Mouse (Mus musculus): Measurements from ENCODE around the gene Ptprq. TPM values are rescaled to one million over a fixed set of nuclear protein-coding genes. Genes with fewer than 3 reads are reported as not detected.
A peak's percentile ranks its signal among the peaks of the same experiment; 100 is the strongest.

Ptprq gene
- polyA plus RNA-seq, 1 experiment from 2014 or later = 0.02 TPM

DNA sequence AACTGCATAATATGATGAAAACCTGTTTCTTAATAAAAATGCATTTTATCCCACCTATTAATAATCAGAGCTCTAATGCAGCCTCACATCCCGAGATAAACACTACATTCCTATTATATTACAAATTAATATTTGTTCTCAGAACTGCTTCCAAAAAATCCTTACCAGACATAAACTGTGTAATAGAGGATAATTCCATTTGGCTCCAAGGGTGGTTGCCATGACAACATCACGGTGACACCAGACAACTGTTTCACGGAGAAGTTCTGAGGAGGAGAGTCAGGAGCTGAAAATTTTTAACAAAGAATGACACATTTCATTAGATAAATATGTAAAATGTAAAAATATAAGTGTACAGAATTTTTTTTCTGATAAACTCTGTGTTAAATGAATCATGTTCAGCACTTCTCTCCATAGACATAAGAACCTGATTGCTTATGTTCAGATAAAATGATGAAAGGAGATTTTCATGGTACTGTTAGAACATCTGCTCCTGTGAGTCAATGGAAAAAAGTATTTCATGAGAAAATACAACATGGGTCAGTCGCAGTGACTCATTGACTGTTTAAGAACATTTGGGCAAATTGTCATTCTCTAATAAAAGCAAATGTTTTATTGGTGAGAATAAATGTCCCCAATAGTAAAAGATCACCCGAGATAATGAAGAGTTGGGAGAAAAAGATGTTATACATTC lies 57.3 kb downstream of the Ptprq start:
- Histone ChIP-seq H3K36me3 (ENCODE audit: control insufficient read depth, insufficient read depth, low read length) (no peaks in the 10 kb centered on the region), H3K4me1 (ENCODE audit: control insufficient read depth, insufficient read depth, low read length) (no peaks in the 10 kb centered on the region), H3K4me2 (ENCODE audit: low read depth, low read length) (no peak overlapping the region), H3K9me3 (ENCODE audit: control insufficient read depth, low read length) (no peaks in the 10 kb centered on the region), H3K27me3 (replicated peaks; ENCODE audit: control insufficient read depth, insufficient read depth, low read length) (no peaks in the 10 kb centered on the region), H3K4me3 (ENCODE audit: low read length) (no peak overlapping the region), H3K27ac (ENCODE audit: low read length) (no peak overlapping the region), H3K9ac (ENCODE audit: low read depth, low read length) (no peak overlapping the region)
- peak; percentile 65 for ATAC-seq
- WGBS = 41% methylated on average over 5 of the region's 5 CpGs

GRCm38 (mm10) chr10:107661970-107662369 lies 57.9 kb downstream of the Ptprq start:
- no peak overlapping the region for H3K9ac ChIP-seq (ENCODE audit: low read depth, low read length)
- no peak for ATAC-seq

GRCm38 (mm10) chr10:107659141-107659540 lies 60.7 kb downstream of the Ptprq start:
- Histone ChIP-seq H3K4me3 (ENCODE audit: low read length) (no peak overlapping the region), H3K36me3 (ENCODE audit: control insufficient read depth, insufficient read depth, low read length) (no peaks in the 10 kb centered on the region), H3K9ac (ENCODE audit: low read depth, low read length) (no peak overlapping the region), H3K4me2 (ENCODE audit: low read depth, low read length) (no peak overlapping the region), H3K27ac (ENCODE audit: low read length) (no peak overlapping the region), H3K9me3 (ENCODE audit: control insufficient read depth, low read length) (no peaks in the 10 kb centered on the region), H3K4me1 (ENCODE audit: control insufficient read depth, insufficient read depth, low read length) (no peaks in the 10 kb centered on the region), H3K27me3 (replicated peaks; ENCODE audit: control insufficient read depth, insufficient read depth, low read length) (no peaks in the 10 kb centered on the region)
- ATAC-seq = no peak
- 90% methylated on average over 2 of the region's 2 CpGs for WGBS

More at GRCm38 (mm10) chr10:107661970-107662369, 57.9 kb downstream of the Ptprq start:
- WGBS = 76% methylated on average over 3 of the region's 3 CpGs
- no peak overlapping the region for H3K4me3 ChIP-seq (ENCODE audit: low read length)
- no peak overlapping the region for H3K27ac ChIP-seq (ENCODE audit: low read length)
- no peaks in the 10 kb centered on the region for H3K36me3 ChIP-seq (ENCODE audit: control insufficient read depth, insufficient read depth, low read length)
- no peaks in the 10 kb centered on the region for H3K9me3 ChIP-seq (ENCODE audit: control insufficient read depth, low read length)
- H3K27me3 ChIP-seq (replicated peaks; ENCODE audit: control insufficient read depth, insufficient read depth, low read length) = no peaks in the 10 kb centered on the region
- no peaks in the 10 kb centered on the region for H3K4me1 ChIP-seq (ENCODE audit: control insufficient read depth, insufficient read depth, low read length)
- no peak overlapping the region for H3K4me2 ChIP-seq (ENCODE audit: low read depth, low read length)

DNA sequence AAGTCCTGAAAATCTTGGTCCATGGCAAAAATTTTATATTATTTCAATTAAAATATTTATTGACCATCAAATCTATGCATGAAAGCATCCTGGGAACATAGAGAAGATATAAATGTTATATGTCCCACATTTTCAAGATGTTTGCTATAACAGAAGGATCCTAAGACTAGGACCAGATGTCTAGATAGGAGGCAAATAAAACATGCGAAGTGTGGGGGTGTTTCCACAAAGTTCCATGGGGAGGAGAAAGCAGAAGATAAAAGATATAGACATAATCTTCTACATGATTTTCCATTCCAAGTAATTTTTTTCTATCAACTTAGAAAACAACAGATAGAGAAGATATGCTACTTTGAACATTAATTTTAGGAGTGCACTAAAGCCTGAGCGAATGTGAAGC lies 70.2 kb downstream of the Ptprq start:
- no peaks in the 10 kb centered on the region for H3K27me3 ChIP-seq (replicated peaks; ENCODE audit: control insufficient read depth, insufficient read depth, low read length)
- H3K36me3 ChIP-seq (ENCODE audit: control insufficient read depth, insufficient read depth, low read length) = no peaks in the 10 kb centered on the region
- no peak for ATAC-seq
- WGBS = 91% methylated on average over 2 of the region's 2 CpGs
- H3K4me3 ChIP-seq (ENCODE audit: low read length) = no peak overlapping the region
- no peak overlapping the region for H3K9ac ChIP-seq (ENCODE audit: low read depth, low read length)
- no peaks in the 10 kb centered on the region for H3K4me1 ChIP-seq (ENCODE audit: control insufficient read depth, insufficient read depth, low read length)
- H3K27ac ChIP-seq (ENCODE audit: low read length) = no peak overlapping the region
- H3K9me3 ChIP-seq (ENCODE audit: control insufficient read depth, low read length) = no peaks in the 10 kb centered on the region
- H3K4me2 ChIP-seq (ENCODE audit: low read depth, low read length) = no peak overlapping the region

DNA sequence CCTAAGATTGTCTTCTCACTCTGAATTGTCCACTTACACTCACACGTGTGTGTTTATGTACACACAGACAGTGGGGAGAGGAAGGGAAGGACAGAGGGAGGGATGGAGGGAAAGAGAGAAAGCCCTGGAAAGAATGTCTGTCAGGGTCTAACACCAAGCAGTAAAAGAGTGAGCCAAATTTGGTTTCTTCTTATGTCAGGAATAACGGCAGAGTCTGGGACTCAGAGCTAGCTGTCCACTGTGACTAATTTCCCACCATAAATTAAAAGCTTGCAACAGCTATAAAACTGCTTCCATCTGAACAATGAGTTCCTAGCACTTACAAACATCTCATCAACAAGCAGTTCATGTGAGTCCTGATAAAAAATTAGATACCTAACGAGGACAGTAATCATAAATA lies 91.7 kb downstream of the Ptprq start:
- Histone ChIP-seq H3K4me2 (ENCODE audit: low read depth, low read length) (no peak overlapping the region), H3K4me3 (ENCODE audit: low read length) (no peak overlapping the region), H3K27me3 (replicated peaks; ENCODE audit: control insufficient read depth, insufficient read depth, low read length) (no peaks in the 10 kb centered on the region), H3K4me1 (ENCODE audit: control insufficient read depth, insufficient read depth, low read length) (no peaks in the 10 kb centered on the region), H3K9me3 (ENCODE audit: control insufficient read depth, low read length) (no peaks in the 10 kb centered on the region), H3K27ac (ENCODE audit: low read length) (no peak overlapping the region), H3K36me3 (ENCODE audit: control insufficient read depth, insufficient read depth, low read length) (no peaks in the 10 kb centered on the region), H3K9ac (ENCODE audit: low read depth, low read length) (no peak overlapping the region)
- no peak for ATAC-seq
- WGBS = 57% methylated on average over 3 of the region's 3 CpGs

- H3K36me3 ChIP-seq (ENCODE audit: control insufficient read depth, insufficient read depth, low read length) = no peaks in the 10 kb centered on the region
- H3K4me3 ChIP-seq (ENCODE audit: low read length) = no peak overlapping the region
- WGBS = 47% methylated on average over 1 of the region's 1 CpGs
- no peaks in the 10 kb centered on the region for H3K9me3 ChIP-seq (ENCODE audit: control insufficient read depth, low read length)
- H3K27ac ChIP-seq (ENCODE audit: low read length) = no peak overlapping the region
- no peak overlapping the region for H3K4me2 ChIP-seq (ENCODE audit: low read depth, low read length)
- ATAC-seq = no peak
- no peak overlapping the region for H3K9ac ChIP-seq (ENCODE audit: low read depth, low read length)
- H3K4me1 ChIP-seq (ENCODE audit: control insufficient read depth, insufficient read depth, low read length) = no peaks in the 10 kb centered on the region
- H3K27me3 ChIP-seq (replicated peaks; ENCODE audit: control insufficient read depth, insufficient read depth, low read length) = no peaks in the 10 kb centered on the region
These were observed 93.2 kb downstream of the Ptprq start for GRCm38 (mm10) chr10:107626648-107627047.

GRCm38 (mm10) chr10:107624211-107624610 lies 95.6 kb downstream of the Ptprq start:
- Histone ChIP-seq H3K4me2 (ENCODE audit: low read depth, low read length) (no peak overlapping the region), H3K36me3 (ENCODE audit: control insufficient read depth, insufficient read depth, low read length) (no peaks in the 10 kb centered on the region), H3K4me1 (ENCODE audit: control insufficient read depth, insufficient read depth, low read length) (no peaks in the 10 kb centered on the region), H3K27me3 (replicated peaks; ENCODE audit: control insufficient read depth, insufficient read depth, low read length) (no peaks in the 10 kb centered on the region), H3K9ac (ENCODE audit: low read depth, low read length) (no peak overlapping the region), H3K4me3 (ENCODE audit: low read length) (no peak overlapping the region), H3K9me3 (ENCODE audit: control insufficient read depth, low read length) (no peaks in the 10 kb centered on the region), H3K27ac (ENCODE audit: low read length) (no peak overlapping the region)
- WGBS = 50% methylated on average over 4 of the region's 4 CpGs
- peak; percentile 73 for ATAC-seq

DNA sequence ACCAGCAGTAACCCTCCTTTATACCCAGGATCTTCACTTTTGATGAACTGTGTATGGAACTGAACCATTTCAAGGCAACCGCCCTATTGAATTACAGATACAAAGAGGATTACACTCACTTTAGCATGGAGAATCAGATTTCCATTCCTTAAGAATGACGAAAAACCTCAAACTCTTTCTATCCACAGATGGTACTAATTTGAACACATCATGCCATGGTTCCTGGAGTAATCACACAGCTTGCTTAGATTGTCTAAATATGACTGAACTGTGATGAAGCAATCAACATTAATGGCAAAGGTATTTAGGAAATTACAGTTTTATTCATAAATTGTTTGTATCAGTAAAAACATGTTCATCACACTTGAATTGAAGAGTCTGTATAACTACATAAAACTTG lies 104.4 kb downstream of the Ptprq start:
- no peak overlapping the region for H3K4me3 ChIP-seq (ENCODE audit: low read length)
- H3K27ac ChIP-seq (ENCODE audit: low read length) = no peak overlapping the region
- no peak for ATAC-seq
- no peaks in the 10 kb centered on the region for H3K27me3 ChIP-seq (replicated peaks; ENCODE audit: control insufficient read depth, insufficient read depth, low read length)
- no peak overlapping the region for H3K4me2 ChIP-seq (ENCODE audit: low read depth, low read length)
- 85% methylated on average over 2 of the region's 2 CpGs for WGBS
- H3K36me3 ChIP-seq (ENCODE audit: control insufficient read depth, insufficient read depth, low read length) = no peaks in the 10 kb centered on the region
- H3K9ac ChIP-seq (ENCODE audit: low read depth, low read length) = no peak overlapping the region
- no peaks in the 10 kb centered on the region for H3K4me1 ChIP-seq (ENCODE audit: control insufficient read depth, insufficient read depth, low read length)
- H3K9me3 ChIP-seq (ENCODE audit: control insufficient read depth, low read length) = no peaks in the 10 kb centered on the region

DNA sequence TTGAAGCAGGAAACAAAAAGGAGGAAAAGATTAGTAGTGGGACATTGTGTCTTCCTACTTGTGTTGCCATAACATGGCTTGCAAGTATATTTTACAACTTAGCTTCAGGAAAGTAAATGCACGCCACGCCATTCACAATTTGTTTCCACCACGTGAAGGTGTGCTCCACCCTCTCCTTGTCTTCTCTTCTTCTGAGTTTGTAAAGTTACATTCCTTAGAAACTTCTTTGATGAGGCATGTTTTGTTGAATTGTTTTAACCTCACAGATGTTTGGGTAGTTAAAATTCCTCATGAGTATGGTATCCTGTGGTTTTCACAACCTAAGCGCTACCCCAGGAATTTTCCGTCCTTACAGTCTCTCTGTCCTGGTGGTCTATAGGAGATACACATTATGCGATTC lies 118.5 kb downstream of the Ptprq start:
- no peaks in the 10 kb centered on the region for H3K4me1 ChIP-seq (ENCODE audit: control insufficient read depth, insufficient read depth, low read length)
- no peak for ATAC-seq
- no peaks in the 10 kb centered on the region for H3K9me3 ChIP-seq (ENCODE audit: control insufficient read depth, low read length)
- H3K4me2 ChIP-seq (ENCODE audit: low read depth, low read length) = no peak overlapping the region
- no peak overlapping the region for H3K4me3 ChIP-seq (ENCODE audit: low read length)
- WGBS = 84% methylated on average over 6 of the region's 6 CpGs
- H3K27me3 ChIP-seq (replicated peaks; ENCODE audit: control insufficient read depth, insufficient read depth, low read length) = no peaks in the 10 kb centered on the region
- no peaks in the 10 kb centered on the region for H3K36me3 ChIP-seq (ENCODE audit: control insufficient read depth, insufficient read depth, low read length)
- H3K27ac ChIP-seq (ENCODE audit: low read length) = no peak overlapping the region
- no peak overlapping the region for H3K9ac ChIP-seq (ENCODE audit: low read depth, low read length)

DNA sequence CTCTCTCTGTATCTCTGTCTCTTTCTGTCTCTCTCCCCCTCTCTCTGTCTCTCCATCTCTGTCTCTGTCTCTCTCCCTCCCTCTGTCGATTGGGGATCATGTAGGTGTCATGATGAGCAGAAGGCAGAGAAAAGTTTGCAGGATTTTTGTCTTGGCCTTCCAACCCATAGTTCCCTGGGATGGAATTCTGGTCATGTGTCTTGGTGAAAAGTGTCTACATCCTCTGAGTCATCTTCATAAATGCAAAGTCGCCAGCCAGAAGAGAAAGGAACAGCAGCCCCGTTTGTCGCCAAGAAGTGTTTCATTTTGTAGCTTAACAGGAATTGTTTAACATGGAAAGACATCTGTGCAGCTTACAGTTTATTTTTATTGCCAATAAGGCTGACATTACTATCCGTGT lies 136.5 kb downstream of the Ptprq start:
- Histone ChIP-seq H3K9ac (ENCODE audit: low read depth, low read length) (no peak overlapping the region), H3K4me3 (ENCODE audit: low read length) (no peak overlapping the region), H3K4me1 (ENCODE audit: control insufficient read depth, insufficient read depth, low read length) (no peaks in the 10 kb centered on the region), H3K4me2 (ENCODE audit: low read depth, low read length) (no peak overlapping the region), H3K27me3 (replicated peaks; ENCODE audit: control insufficient read depth, insufficient read depth, low read length) (no peaks in the 10 kb centered on the region), H3K36me3 (ENCODE audit: control insufficient read depth, insufficient read depth, low read length) (no peaks in the 10 kb centered on the region), H3K27ac (ENCODE audit: low read length) (no peak overlapping the region), H3K9me3 (ENCODE audit: control insufficient read depth, low read length) (no peaks in the 10 kb centered on the region)
- 65% methylated on average over 5 of the region's 5 CpGs for WGBS
- no peak for ATAC-seq
